Mouse (Mus musculus): ENCODE measurements around the gene Slc4a4.
A peak's percentile ranks its signal among the peaks of the same experiment; 100 is the strongest.

Gene Slc4a4

DNA sequence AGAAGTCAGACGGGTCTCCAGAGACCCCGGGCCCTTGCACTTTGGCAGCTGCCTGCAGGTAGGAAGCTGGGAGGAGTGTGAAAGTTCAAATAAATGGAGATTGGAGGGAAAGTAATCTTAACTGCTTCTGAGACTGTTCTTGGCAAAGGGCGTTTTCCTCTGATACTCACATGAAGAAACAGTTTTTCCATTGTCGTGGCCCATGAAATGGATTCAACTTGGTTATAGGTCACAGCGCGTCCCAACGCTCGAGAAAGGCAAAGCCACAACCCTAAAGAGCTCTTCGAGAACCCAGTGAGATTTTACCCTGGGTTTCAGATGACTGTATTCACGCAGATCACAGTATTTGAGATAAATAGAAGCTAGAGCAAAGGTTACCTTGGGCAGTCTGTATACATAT lies 31.0 kb downstream of the Slc4a4 start:
- DNase-seq, result no peak

- peak in 1 of 2 experiments; percentile 24 for DNase-seq
These were observed 31.9 kb downstream of the Slc4a4 start for GRCm38 (mm10) chr5:88918538-88918937.

- no peak for DNase-seq
These were observed 39.0 kb downstream of the Slc4a4 start for GRCm38 (mm10) chr5:88925576-88925975.

DNA sequence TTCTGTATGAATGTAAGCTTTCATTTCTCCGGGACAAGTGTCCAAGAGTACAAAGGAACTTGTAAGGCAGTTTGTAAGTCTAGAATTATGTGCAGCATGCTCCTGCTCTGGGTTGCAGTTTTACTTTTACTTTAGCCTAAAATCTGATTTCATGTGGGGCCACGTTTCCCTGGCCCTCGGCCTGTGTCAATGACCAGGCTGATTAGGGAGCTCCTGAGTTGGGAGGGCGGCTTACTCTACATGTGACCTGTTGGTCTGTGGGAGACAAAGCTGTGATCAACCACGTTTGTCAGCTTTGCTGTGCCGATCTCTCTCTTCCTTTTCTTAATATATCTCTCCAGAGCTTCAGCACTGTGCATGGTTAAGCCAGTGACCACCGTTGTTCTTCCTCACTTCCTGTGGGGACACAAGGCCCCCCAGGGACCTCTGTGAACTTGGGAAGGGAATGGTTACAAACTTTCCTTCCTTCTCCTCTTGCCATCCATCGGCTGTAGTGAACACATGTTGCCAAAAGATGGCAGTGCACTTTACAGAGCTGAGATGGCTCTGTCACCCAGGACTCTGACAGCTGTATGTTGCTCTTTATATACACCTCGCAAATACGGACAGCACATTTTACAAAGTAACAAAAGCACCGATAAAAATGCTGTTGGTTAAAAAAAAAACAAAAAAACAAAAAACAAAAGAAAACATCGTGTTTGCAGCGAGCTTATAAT lies 41.7 kb downstream of the Slc4a4 start:
- DNase-seq, result peak; percentile 56 to 69

DNA sequence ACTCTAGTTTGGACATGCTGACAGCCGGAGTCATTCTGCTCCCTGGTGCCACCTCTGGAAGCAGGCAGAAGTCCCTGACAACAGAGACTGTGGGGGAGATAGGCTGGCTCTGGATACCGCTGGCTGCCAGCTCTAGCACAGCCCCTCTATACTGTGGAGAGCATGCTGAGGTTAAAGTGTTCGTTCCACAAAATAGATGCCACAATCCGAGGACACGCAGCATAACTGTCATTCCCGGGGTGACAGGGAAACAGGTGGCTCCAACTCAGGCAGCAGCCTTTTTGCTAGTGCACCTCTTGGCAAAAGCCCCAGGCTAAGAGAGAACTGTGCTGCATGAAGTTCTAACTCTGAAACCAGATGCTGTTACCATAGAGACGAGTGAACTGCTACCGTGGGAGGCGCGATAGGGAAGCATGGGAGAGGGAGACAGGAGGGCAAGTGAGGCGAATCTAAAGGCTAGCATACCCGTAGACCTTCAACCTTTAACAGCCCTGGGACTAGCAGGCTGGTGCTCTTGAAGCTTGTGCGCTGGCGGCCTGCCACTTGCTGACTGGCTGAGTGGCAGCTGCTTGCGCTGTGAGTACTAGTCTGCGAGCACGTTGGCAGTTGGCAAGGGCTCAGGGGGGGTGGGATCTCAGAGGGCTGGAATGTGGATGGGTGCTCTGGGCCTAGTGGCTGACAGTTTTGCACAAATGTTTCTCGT lies 42.9 kb downstream of the Slc4a4 start:
- DNase-seq, result peak; percentile 82 to 89

DNA sequence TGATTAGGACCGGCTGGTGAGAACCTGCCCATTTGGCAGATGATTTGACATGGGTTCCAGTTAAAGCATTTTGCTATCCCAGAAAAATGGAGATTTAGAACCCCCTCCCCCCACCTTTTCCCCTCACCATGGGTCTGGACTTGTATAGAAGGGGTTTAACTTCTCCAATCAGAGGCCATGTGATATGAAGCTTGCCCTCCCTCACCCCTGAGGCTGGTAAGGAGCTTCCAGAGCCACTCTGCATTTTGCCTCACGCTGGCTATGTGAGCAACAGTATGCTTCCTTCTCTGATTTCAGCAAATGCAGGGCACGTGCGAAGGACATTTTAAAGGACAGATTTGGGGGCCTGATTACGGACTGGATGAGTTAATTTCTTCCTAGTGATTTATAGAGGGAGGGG lies 43.5 kb downstream of the Slc4a4 start:
- no peak for DNase-seq

DNA sequence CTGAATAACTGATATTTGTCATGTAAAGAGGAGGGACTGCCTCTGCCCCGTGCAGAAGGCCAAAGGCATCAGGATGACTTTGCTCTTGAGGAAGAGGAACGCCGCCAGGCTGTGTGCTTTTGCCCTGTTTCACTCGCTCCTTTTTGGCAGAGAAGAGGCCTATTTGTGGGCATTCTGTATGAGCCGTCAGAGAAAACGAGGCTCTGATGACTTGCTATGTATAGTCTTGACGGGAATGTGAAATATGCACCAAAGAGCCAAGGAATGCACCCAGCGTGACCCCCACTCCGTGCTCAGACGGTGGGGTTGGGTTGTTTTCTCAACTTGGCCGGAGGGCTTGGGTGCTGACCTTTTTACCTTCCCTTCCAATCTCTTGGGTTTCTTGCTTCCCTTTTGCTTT lies 44.0 kb downstream of the Slc4a4 start:
- DNase-seq, result peak; percentile 26 to 36

DNA sequence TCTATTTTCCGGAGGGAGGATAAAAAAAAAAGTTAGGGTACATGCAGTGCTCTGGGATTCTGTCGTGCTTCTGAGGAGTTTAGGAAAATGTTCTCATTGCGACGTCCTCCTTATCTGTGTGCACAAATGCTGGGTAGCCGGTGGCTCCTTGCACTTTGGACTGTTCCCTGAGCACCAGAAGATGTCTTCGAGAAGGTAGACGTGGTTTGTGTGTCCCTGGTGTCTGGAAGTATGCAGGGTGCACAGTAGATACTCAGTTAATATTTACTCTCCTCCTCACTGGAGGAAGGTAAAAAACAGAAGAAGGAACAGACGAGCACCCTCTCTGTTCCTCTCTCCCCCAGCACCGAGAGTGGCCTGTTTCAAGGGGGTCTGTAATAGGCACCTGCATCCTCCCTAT lies 44.6 kb downstream of the Slc4a4 start:
- no peak for DNase-seq

GRCm38 (mm10) chr5:88933454-88933853 lies 46.8 kb downstream of the Slc4a4 start:
- peak; percentile 44 to 54 for DNase-seq

DNA sequence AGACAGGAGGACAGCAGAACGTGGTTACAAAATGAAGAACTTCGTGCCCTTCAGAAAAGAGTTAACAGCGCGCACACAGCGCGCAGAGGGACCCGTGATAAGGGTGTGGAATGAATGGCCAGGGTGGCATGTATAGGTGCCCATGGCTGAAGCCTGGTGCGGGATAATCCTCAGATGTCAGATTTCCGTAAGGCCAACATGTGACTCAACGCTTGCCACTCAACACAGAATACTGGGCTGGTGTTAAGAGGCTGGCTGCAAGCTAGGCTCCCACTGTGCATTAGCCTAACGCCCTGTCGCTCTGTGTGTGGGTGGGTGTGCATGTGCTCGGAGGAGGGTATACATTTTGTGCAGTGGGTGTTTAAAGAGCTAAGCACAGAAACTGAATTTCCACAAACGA lies 47.3 kb downstream of the Slc4a4 start:
- DNase-seq, result no peak

DNA sequence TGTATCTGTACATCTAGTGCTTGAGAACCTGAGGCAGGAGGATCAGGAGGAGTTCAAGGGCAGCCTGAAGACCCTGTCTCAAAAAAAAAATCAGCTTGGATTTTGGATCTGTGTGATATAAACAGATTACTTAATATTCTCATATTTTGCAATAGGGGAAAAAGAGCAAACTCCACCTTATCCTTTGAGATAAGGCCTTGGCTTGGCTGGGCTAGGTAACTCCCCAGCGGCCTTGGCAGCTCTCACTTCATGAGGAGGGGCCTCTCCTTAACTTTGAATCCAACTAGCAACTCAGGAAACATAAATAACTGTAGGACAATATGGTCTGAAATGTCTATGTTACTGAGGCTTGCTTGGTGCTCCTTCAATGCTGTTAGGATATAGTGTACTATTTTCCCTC lies 51.6 kb downstream of the Slc4a4 start:
- DNase-seq, result no peak

DNA sequence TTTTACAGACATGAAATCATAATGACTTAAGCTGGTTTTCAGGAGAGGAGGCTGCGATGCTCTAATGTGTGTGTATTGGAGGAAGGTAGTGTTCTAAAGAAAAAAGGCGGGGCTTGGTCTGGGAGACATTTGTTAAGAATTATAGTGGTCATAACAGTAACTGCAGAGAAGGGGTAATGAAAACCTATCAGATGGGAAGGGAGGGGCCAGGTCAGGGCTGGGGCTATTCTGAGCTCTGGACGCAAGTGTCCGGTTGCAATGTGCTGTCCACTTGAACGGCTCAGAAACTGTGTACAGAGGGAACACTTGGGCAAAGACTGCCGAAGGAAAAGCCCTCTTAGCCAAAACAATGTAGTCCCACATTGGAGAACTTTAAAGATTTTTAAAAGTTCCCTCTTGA lies 52.5 kb downstream of the Slc4a4 start:
- DNase-seq, result no peak

GRCm38 (mm10) chr5:88939782-88940181 lies 53.2 kb downstream of the Slc4a4 start:
- DNase-seq, result no peak

DNA sequence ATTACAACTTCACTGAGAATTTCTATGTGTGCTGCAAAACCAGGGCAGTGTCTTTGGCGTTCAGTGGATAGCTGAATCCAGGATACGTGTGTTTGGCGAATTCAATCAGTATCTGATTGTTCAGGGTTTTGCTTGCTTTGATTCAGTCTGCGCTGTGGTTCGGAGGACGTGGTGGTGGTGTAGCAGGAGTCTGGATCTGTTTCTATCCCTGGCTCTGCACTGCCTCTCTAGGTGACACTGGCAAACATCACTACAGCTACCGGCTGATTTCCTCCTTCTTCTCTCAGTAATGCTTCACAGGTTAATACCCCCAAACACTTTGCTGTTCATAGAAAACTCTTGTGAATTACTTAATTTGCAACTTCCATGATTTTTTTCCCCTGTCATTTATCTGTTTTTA lies 55.3 kb downstream of the Slc4a4 start:
- DNase-seq, result no peak

- no peak for DNase-seq
These were observed 59.2 kb downstream of the Slc4a4 start for GRCm38 (mm10) chr5:88945661-88946339.

DNA sequence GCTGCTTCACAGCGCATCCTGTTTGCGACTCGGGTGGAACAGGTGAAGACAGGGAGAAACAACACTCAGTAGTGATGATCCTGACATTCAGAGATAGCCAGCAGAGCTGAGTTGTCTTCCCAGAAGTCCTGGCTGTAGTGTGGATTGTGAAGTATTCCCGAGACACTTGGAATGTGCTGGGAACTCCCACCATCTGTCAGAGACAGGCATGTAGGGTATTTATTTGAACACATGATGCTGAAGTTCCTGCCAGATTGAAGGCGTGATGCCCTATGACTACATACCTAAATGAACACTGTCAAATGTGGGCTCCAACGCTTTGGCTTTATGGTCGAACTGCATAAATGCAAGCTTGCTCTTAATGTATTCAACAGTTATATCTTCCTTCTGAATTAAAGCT lies 63.7 kb downstream of the Slc4a4 start:
- no peak for DNase-seq

DNA sequence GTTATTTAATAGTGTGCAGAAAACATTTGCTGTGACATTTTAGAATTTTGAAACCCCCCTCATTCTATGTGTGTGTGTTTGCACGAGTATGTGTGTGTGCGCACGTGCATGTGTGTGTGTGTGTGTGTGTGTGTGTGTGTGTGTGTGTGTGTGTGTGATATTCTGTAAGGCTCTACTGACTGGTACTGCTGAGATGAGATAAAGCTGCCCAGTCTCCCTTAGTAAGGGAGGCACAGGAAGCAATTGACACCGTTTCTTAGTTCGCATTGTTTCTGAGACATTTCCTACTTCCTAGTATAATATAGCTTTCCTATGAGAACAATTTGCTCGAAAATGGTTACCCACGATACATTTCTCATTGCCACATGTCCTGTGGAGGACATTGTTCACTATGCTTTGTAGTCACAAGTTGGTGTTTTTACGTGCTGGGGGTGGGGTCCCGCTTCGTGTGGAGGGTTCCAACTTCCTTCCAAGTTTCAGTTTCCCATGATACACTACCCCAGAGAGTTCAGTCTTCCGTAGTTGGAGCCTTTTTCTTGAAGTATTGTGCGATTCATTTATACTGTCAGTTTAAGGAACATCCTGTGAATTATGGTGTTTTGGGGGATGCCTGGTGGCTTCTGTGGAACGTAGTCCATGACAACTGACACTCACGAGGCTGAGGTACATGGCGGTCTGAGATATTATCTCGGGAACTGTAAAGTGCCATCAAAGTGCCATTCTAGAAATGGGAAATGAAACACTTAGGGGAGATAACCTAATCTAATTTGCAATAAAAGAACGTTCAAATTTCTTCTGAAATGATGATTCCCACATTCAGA lies 66.3 kb downstream of the Slc4a4 start:
- DNase-seq, result no peak

DNA sequence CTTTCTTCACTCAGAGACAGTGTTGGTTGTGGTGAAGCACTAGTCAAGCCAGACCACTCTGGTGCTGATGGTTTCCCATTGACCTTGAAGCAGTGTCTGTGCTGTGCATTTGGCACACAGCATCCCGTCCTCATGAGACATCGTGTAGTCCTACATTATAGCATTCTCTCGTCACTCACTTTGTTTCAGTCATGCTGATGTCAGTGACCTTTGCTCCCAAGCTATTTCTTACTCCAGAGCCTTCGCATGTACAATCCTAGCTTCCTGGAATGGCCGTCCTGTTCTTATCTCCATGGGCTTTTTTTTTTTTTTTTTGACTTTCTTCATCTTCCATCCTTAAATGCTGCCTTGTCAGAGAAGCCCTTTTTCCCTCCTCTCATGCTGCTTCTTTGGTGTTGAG lies 71.1 kb downstream of the Slc4a4 start:
- DNase-seq, result no peak

GRCm38 (mm10) chr5:88958966-88959365 lies 72.3 kb downstream of the Slc4a4 start:
- no peak for DNase-seq

- DNase-seq, result no peak
These were observed 72.8 kb downstream of the Slc4a4 start for GRCm38 (mm10) chr5:88959412-88959811.

GRCm38 (mm10) chr5:88960342-88961105 lies 73.9 kb downstream of the Slc4a4 start:
- DNase-seq, result no peak

DNA sequence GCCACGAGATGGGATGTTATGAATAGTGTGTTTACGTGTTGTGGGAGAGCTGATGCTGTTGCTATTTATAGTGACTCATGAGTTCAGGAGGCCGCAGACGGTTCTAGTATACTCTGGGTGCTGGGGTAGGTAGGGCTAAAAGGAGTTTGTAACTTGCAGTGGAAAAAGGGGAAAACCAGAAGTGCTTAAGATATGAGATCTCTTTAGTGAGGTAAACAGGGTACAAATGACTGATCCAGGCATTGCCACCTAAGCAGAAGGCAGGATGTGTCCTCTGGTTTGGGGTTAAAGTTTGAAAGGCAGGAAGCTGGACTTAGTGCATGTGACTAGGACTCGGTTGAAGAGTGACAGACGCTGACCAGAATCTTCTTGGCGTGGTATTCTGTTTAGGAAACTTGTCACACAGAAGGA lies 74.7 kb downstream of the Slc4a4 start:
- DNase-seq, result no peak

All from kidney, postnatal 4 days (tissue).